Mouse (Mus musculus): Measurements from ENCODE around the gene Arpc1a. TPM values are rescaled to one million over a fixed set of nuclear protein-coding genes. Genes with fewer than 3 reads are reported as not detected.
"Not testable (repeated sequence)": the region's sequence is repeated elsewhere in the genome, so short reads cannot be mapped to it uniquely, and the experiment has no call there.

The Arpc1a gene
- polyA plus RNA-seq, 1 experiment = 253 TPM

GRCm38 (mm10) chr5:145071342-145071741, 12.3 kb upstream of the Arpc1a start:
- H3K27ac ChIP-seq (ENCODE audit: insufficient read depth, low read length) = no peak overlapping the region
- no peak overlapping the region for H3K4me3 ChIP-seq (ENCODE audit: insufficient read depth, low read length)
- TF ChIP-seq POLR2A (IDR thresholded peaks at IDR 0.05; ENCODE audit: extremely low read depth, insufficient read depth, low read length) = no peak
- TF ChIP-seq CTCF (IDR thresholded peaks at IDR 0.05; ENCODE audit: extremely low read depth, insufficient read depth, low read length) = no peak
- no peaks in the 10 kb centered on the region for H3K4me1 ChIP-seq (ENCODE audit: control insufficient read depth, insufficient read depth, low read length)

DNA sequence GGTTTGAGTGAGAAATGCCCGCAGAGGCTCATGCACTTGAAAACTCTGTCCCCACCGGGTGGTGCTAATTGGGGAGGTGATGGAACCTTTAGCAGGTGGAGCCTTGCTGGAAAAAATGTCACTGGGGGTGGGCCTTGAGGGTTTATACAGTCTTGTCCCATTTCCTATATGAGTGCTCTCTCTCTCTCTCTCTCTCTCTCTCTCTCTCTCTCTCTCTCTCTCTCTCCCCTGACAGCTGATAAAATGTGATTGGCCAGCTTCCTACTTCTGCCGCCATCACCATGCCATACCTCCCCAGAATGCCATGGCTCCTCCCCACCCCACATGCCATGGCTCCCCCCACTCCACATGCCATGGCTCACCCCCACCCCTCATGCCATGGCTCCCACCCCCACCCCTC, 8.5 kb upstream of the Arpc1a start:
- H3K4me1 ChIP-seq (ENCODE audit: control insufficient read depth, insufficient read depth, low read length) = no peaks in the 10 kb centered on the region
- TF ChIP-seq POLR2A (IDR thresholded peaks at IDR 0.05; ENCODE audit: extremely low read depth, insufficient read depth, low read length) (no peak), CTCF (IDR thresholded peaks at IDR 0.05; ENCODE audit: extremely low read depth, insufficient read depth, low read length) (no peak)
- H3K4me3 ChIP-seq (ENCODE audit: insufficient read depth, low read length) = no peak overlapping the region
- no peak overlapping the region for H3K27ac ChIP-seq (ENCODE audit: insufficient read depth, low read length)

GRCm38 (mm10) chr5:145081866-145082613, 1.6 kb upstream of the Arpc1a start:
- peaks cover 7% of the 10 kb centered on the region for H3K4me1 ChIP-seq (ENCODE audit: control insufficient read depth, insufficient read depth, low read length)
- TF ChIP-seq POLR2A (IDR thresholded peaks at IDR 0.05; ENCODE audit: extremely low read depth, insufficient read depth, low read length) = no peak
- no peak for TF ChIP-seq CTCF (IDR thresholded peaks at IDR 0.05; ENCODE audit: extremely low read depth, insufficient read depth, low read length)
- no peak overlapping the region for H3K27ac ChIP-seq (ENCODE audit: insufficient read depth, low read length)
- no peak overlapping the region for H3K4me3 ChIP-seq (ENCODE audit: insufficient read depth, low read length)

DNA sequence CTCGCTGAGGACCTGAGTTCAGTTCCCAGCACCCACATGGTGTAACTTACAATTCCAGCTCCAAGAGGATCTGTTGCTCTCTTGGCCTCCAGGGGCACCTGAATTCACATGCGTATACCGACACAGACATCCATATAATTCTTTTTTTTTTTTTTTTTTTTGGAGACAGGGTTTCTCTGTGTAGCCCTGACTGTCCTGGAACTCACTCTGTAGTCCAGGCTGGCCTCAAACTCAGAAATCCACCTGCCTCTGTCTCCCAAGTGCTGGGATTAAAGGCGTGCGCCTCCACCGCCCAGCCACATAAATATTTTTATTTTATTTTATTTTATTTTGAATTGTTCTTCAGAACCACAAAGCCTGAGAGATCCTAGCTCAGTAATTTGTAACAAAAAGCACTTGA, 429 bp upstream of the Arpc1a start:
- peak overlapping the region; percentile 63 for H3K4me3 ChIP-seq (ENCODE audit: insufficient read depth, low read length)
- H3K4me1 ChIP-seq (ENCODE audit: control insufficient read depth, insufficient read depth, low read length); H3K27ac ChIP-seq (ENCODE audit: insufficient read depth, low read length): not testable (repeated sequence)

DNA sequence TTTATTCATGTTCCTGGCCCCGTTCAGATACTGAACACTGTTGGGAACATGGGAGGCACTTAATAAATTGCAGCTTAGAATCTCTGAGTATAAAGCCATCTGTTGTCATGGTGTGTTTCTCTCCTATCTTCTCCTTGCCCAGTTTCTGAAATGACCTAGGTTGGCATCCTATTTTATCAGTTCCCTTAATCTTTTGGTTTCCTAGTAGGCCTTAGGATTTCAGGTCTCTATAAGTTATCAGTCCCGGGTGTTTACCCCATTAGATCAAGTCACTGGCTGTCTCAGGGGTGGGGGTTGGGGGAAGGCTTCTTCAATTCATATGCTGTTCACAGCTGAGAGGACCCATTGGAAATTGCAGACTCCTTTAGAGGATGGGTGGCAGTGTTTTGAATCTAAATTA, 1.2 kb downstream of the Arpc1a start:
- peak overlapping the region; percentile 63; the same call in 1 of the 2 replicates for H3K4me3 ChIP-seq (ENCODE audit: insufficient read depth, low read length)
- H3K4me1 ChIP-seq (ENCODE audit: control insufficient read depth, insufficient read depth, low read length) = peaks cover 10% of the 10 kb centered on the region
- H3K27ac ChIP-seq (ENCODE audit: insufficient read depth, low read length) = no peak overlapping the region
- no peak for TF ChIP-seq POLR2A (IDR thresholded peaks at IDR 0.05; ENCODE audit: extremely low read depth, insufficient read depth, low read length)

GRCm38 (mm10) chr5:145088186-145088585, 4.6 kb downstream of the Arpc1a start:
- TF ChIP-seq CTCF (IDR thresholded peaks at IDR 0.05; ENCODE audit: extremely low read depth, insufficient read depth, low read length) = no peak
- TF ChIP-seq POLR2A (IDR thresholded peaks at IDR 0.05; ENCODE audit: extremely low read depth, insufficient read depth, low read length) = no peak
- Histone ChIP-seq H3K27ac (ENCODE audit: insufficient read depth, low read length) (no peak overlapping the region), H3K4me3 (ENCODE audit: insufficient read depth, low read length) (no peak overlapping the region), H3K4me1 (ENCODE audit: control insufficient read depth, insufficient read depth, low read length) (peaks cover 13% of the 10 kb centered on the region)

- peaks cover 10% of the 10 kb centered on the region for H3K4me1 ChIP-seq (ENCODE audit: control insufficient read depth, insufficient read depth, low read length)
- no peak overlapping the region for H3K4me3 ChIP-seq (ENCODE audit: insufficient read depth, low read length)
- TF ChIP-seq POLR2A (IDR thresholded peaks at IDR 0.05; ENCODE audit: extremely low read depth, insufficient read depth, low read length) = no peak
- no peak for TF ChIP-seq CTCF (IDR thresholded peaks at IDR 0.05; ENCODE audit: extremely low read depth, insufficient read depth, low read length)
- peak overlapping the region; percentile 51; the same call in 1 of the 2 replicates for H3K27ac ChIP-seq (ENCODE audit: insufficient read depth, low read length)
Measured at GRCm38 (mm10) chr5:145089878-145090277, 6.2 kb downstream of the Arpc1a start.

- Histone ChIP-seq H3K27ac (ENCODE audit: insufficient read depth, low read length) (no peak overlapping the region), H3K4me1 (ENCODE audit: control insufficient read depth, insufficient read depth, low read length) (no peaks in the 10 kb centered on the region), H3K4me3 (ENCODE audit: insufficient read depth, low read length) (no peak overlapping the region)
- TF ChIP-seq CTCF (IDR thresholded peaks at IDR 0.05; ENCODE audit: extremely low read depth, insufficient read depth, low read length) = no peak
- no peak for TF ChIP-seq POLR2A (IDR thresholded peaks at IDR 0.05; ENCODE audit: extremely low read depth, insufficient read depth, low read length)
Measured at GRCm38 (mm10) chr5:145096195-145096594, 12.6 kb downstream of the Arpc1a start.

GRCm38 (mm10) chr5:145098340-145098821, 14.8 kb downstream of the Arpc1a start:
- Histone ChIP-seq H3K27ac (ENCODE audit: insufficient read depth, low read length) (no peak overlapping the region), H3K4me3 (ENCODE audit: insufficient read depth, low read length) (no peak overlapping the region), H3K4me1 (ENCODE audit: control insufficient read depth, insufficient read depth, low read length) (no peaks in the 10 kb centered on the region)
- TF ChIP-seq POLR2A (IDR thresholded peaks at IDR 0.05; ENCODE audit: extremely low read depth, insufficient read depth, low read length) = no peak
- no peak for TF ChIP-seq CTCF (IDR thresholded peaks at IDR 0.05; ENCODE audit: extremely low read depth, insufficient read depth, low read length)

- TF ChIP-seq CTCF (IDR thresholded peaks at IDR 0.05; ENCODE audit: extremely low read depth, insufficient read depth, low read length) (no peak), POLR2A (IDR thresholded peaks at IDR 0.05; ENCODE audit: extremely low read depth, insufficient read depth, low read length) (no peak)
- no peak overlapping the region for H3K4me3 ChIP-seq (ENCODE audit: insufficient read depth, low read length)
- 0 out of 2 replicates have a peak, but pooled peaks cover 2% of the 10 kb centered on the region for H3K4me1 ChIP-seq (ENCODE audit: control insufficient read depth, insufficient read depth, low read length)
- H3K27ac ChIP-seq (ENCODE audit: insufficient read depth, low read length) = no peak overlapping the region
Measured at GRCm38 (mm10) chr5:145100960-145101359, 17.3 kb downstream of the Arpc1a start.

DNA sequence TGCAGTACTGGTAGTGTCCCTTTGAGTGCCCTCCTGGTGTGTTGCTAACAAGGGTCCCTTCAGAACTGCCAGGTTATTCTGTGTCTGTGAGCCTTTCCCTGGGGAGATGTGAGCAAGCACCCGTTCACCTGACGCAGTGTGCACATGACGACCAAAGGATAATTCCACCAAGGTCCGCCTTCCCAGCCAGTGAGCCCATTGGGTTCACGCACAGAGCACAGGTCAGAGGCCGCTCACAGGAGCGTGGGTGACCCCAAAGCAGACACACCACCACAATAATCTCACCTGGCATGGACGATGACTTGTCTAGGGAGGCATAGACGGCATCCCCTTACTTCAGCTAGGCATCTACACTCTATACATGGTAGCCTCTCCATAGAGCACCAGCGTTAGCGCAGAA, 17.8 kb downstream of the Arpc1a start:
- not testable (repeated sequence) for H3K4me3 ChIP-seq (ENCODE audit: insufficient read depth, low read length); H3K4me1 ChIP-seq (ENCODE audit: control insufficient read depth, insufficient read depth, low read length)

More for the DNA sequence above, 17.8 kb downstream of the Arpc1a start:
- H3K27ac ChIP-seq (ENCODE audit: insufficient read depth, low read length) = not testable (repeated sequence)
